Mouse (Mus musculus) forebrain, postnatal 0 days (tissue): ENCODE measurements around the gene Plpp2. TPM values are rescaled to one million over a fixed set of nuclear protein-coding genes. Genes with fewer than 3 reads are reported as not detected.
A peak's percentile ranks its signal among the peaks of the same experiment; 100 is the strongest.

Experiments used
- ATAC-seq: fragments of 200-750 bp; cut with Nextera tagmentation; 2 replicates; pipeline ENCODE4 v1.8.0; 2017; ENCODE audit warnings: mild to moderate bottlenecking, moderate library complexity
- DNase-seq: peaks from one replicate; pipeline ENCODE4 v3.0.0-alpha.2; 2015
- H3K27ac ChIP-seq: fragments of 300-500 bp; sonication (generic); 2 replicates; pipeline ENCODE4 v1.5.1; 2014; ENCODE audit warnings: low read depth, mild to moderate bottlenecking, antibody characterized with exemption, low read length, moderate library complexity, mixed read lengths
- H3K27me3 ChIP-seq: fragments of 300-500 bp; sonication (generic); 2 replicates; pipeline ENCODE4 v1.6.1; 2014; ENCODE audit warnings: mild to moderate bottlenecking, low read length, mixed read lengths; ENCODE audit not compliant: insufficient read depth
- H3K36me3 ChIP-seq: fragments of 300-500 bp; sonication (generic); 2 replicates; pipeline ENCODE4 v1.6.1; 2014; ENCODE audit warnings: mild to moderate bottlenecking, moderate library complexity; ENCODE audit not compliant: insufficient read depth
- H3K4me1 ChIP-seq: fragments of 300-500 bp; sonication (generic); 2 replicates; pipeline ENCODE4 v1.6.1; 2014; ENCODE audit warnings: antibody characterized with exemption; ENCODE audit not compliant: insufficient read depth
- H3K4me2 ChIP-seq: fragments of 300-500 bp; sonication (generic); 2 replicates; pipeline ENCODE4 v1.6.1; 2014; ENCODE audit warnings: low read depth, mild to moderate bottlenecking, moderate library complexity
- H3K4me3 ChIP-seq: fragments of 300-500 bp; sonication (generic); 2 replicates; pipeline ENCODE4 v1.5.1; 2014; ENCODE audit warnings: low read depth, low read length, mixed read lengths
- H3K9ac ChIP-seq: fragments of 300-500 bp; sonication (generic); 2 replicates; pipeline ENCODE4 v1.6.1; 2014; ENCODE audit warnings: mild to moderate bottlenecking
- H3K9me3 ChIP-seq: fragments of 300-500 bp; sonication (generic); 2 replicates; pipeline ENCODE4 v1.6.1; 2016; ENCODE audit warnings: low read length
- CTCF ChIP-seq: sonication (generic); IDR thresholded peaks from 2 replicates; pipeline ENCODE4 v1.5.1; 2016; ENCODE audit warnings: antibody characterized with exemption, control low read depth, low read depth
- WGBS: fragments of 180-500 bp; shearing (Covaris S2); extraction: QIAGEN DNeasy Blood & Tissue Kit; methylation state at CpG from one replicate; pipeline ENCODE4 v1.1.7; 2014; 5-methylcytosine and 5-hydroxymethylcytosine counted together
- polyA plus RNA-seq: library from polyadenylated mRNA; unstranded; fragments of >200 nt; fragmentation: Nextera tagmentation; extraction: Ambion mirVana; gene quantifications from 2 replicates; pipeline ENCODE4 v1.2.1, GENCODE M21; 2015
- total RNA-seq: library from RNA; depleted of rRNA; stranded (reverse); fragments of >200 nt; gene quantifications from 2 replicates; pipeline ENCODE4 v1.2.3, GENCODE M21; 2014

The Plpp2 gene
- total and polyA plus RNA-seq, 2 experiments from 2014 or later = 13.1 to 24.1 TPM

DNA sequence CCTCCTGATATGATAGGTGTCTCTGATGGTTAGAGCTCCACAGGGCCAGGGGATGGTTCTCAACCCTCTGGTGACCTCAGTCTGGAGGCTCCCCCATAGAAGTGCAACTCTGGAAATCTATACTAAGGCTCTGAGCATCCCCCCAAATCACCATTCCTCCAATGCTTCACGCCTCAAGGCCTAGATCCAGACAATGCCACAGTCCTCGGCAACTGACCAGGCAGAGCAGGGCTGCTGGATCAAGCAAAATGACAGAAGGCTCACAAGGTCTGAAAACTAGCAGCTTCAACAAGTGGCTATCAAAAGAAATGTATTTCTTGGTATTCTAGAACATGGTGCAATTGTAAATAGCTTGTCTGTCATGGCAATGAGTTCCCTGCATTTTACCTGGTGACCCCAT, 4.2 kb upstream of the Plpp2 start:
- no peak for TF ChIP-seq CTCF
- no peaks in the 10 kb centered on the region for H3K9me3 ChIP-seq
- ATAC-seq (no peak), DNase-seq (no peak)
- H3K36me3 ChIP-seq = peaks cover 37% of the 10 kb centered on the region
- peaks cover 6% of the 10 kb centered on the region; the same call in 1 of the 2 replicates for H3K4me1 ChIP-seq
- H3K4me2 ChIP-seq = no peak overlapping the region
- no peak overlapping the region for H3K27ac ChIP-seq
- no peak overlapping the region for H3K9ac ChIP-seq
- no peaks in the 10 kb centered on the region for H3K27me3 ChIP-seq
- H3K4me3 ChIP-seq = no peak overlapping the region
- WGBS = 82% methylated on average over 2 of the region's 2 CpGs

DNA sequence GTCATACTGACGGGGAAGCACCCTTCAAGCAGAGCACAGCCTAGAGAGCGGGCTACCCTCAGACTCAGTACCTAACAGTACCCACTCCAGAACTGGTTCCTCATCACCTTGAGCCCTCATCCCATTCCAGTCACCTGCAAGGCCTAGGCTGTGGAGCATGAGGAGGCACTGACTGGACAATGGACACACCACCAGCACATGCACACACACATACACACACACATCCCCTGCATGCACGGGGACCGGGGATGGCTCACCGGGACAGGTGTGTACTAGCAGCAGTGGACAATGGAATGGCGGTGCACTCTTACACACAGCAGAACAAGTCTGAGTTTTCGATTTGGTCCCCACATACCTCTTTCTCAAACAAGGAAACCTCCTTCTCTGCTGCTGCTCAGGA, 3.7 kb upstream of the Plpp2 start:
- TF ChIP-seq CTCF = no peak
- no peak for DNase-seq
- no peak overlapping the region for H3K27ac ChIP-seq

DNA sequence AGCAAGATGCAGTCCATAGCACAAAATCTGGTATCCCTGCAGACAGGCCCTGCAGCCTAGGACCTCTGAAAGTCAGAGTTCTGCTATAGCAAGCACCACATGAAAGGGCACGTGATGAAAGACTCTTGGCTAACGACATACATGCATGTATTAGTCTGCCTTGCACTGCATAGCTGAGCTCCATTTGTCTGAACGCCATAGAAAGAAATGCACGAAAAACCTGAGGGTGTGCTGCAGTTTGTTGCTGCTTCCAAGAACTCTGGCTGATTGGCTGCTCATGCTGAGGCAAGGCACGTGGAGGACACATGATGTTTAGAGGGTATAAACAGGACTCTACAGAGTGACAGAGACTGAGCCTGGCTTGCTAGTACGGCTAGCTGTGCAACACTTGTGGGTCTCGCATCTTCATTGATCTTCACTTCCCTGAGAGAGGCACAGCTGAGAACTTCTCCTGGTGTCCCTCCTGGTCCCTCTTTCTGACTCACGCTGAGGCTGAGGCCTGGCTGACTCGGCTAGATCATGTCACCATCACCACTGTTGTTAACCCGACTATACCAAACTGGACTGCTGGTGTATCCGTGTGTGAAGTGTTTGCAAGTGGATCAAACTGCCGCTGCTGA, 3.0 kb upstream of the Plpp2 start:
- no peaks in the 10 kb centered on the region for H3K27me3 ChIP-seq
- H3K9me3 ChIP-seq = no peaks in the 10 kb centered on the region
- H3K4me2 ChIP-seq = no peak overlapping the region
- no peak for TF ChIP-seq CTCF
- peaks cover 6% of the 10 kb centered on the region; the same call in 1 of the 2 replicates for H3K4me1 ChIP-seq
- no peak overlapping the region for H3K27ac ChIP-seq
- H3K9ac ChIP-seq = no peak overlapping the region
- ATAC-seq (no peak), DNase-seq (no peak)
- WGBS = 77% methylated on average over 12 of the region's 12 CpGs
- no peak overlapping the region for H3K4me3 ChIP-seq
- peaks cover 25% of the 10 kb centered on the region for H3K36me3 ChIP-seq

More for the DNA sequence above, 3.7 kb upstream of the Plpp2 start:
- Histone ChIP-seq H3K9ac (no peak overlapping the region), H3K27me3 (no peaks in the 10 kb centered on the region), H3K36me3 (peaks cover 32% of the 10 kb centered on the region), H3K9me3 (no peaks in the 10 kb centered on the region), H3K4me3 (no peak overlapping the region), H3K4me1 (peaks cover 6% of the 10 kb centered on the region; the same call in 1 of the 2 replicates), H3K4me2 (no peak overlapping the region)
- 88% methylated on average over 7 of the region's 7 CpGs for WGBS
- ATAC-seq = no peak

DNA sequence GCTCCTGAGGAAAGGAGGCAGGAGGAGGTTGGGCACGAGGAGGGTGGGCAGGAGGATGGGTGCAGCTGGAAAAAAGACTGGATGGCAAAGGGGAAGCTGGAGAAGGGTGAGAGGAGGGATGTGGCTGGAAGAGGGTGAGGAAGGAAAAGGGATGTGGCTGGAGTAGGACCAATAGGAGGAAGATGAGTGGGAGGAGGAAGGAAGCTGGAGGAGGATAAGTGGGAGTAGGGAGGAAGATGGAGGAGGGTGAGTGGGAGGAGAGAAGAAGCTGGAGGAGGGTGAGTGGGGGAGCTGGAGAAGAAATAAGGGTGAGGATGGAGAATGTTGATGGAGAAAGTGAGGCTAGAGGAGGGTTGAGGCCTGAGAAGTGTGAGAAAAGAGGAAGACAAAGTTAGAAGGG, 1.8 kb upstream of the Plpp2 start:
- H3K27me3 ChIP-seq = no peaks in the 10 kb centered on the region
- no peak for ATAC-seq
- H3K4me1 ChIP-seq = peaks cover 6% of the 10 kb centered on the region; the same call in 1 of the 2 replicates
- no peak overlapping the region for H3K4me3 ChIP-seq
- 59% methylated on average over 1 of the region's 1 CpGs for WGBS
- H3K27ac ChIP-seq = no peak overlapping the region
- no peak for TF ChIP-seq CTCF
- H3K4me2 ChIP-seq = no peak overlapping the region
- DNase-seq = no peak
- peaks cover 14% of the 10 kb centered on the region for H3K36me3 ChIP-seq
- H3K9me3 ChIP-seq = no peaks in the 10 kb centered on the region
- H3K9ac ChIP-seq = no peak overlapping the region

DNA sequence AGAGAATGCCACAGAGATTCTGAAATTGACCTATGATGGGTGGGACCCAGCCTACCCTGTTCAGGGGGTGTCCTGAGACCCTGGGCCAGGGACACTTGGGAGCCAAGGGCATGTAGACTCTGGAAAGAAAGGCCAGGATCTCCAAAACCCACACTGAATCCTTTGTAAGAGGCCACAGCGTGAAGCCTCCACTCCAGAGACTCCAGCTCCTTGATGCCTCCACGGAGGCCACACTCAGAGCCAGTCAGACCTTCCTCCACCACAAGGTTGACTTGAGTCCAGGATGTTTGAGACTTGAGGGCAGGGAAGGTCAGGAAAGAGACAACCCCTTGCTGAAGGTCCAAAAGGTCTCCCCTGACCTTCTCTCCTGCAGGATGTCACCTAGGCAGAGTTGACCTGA, 830 bp upstream of the Plpp2 start:
- H3K4me2 ChIP-seq = no peak overlapping the region
- DNase-seq = no peak
- TF ChIP-seq CTCF = no peak
- H3K36me3 ChIP-seq = peaks cover 5% of the 10 kb centered on the region; the same call in 1 of the 2 replicates
- H3K27ac ChIP-seq = no peak overlapping the region
- no peak for ATAC-seq
- WGBS = 86% methylated on average over 2 of the region's 2 CpGs
- no peak overlapping the region for H3K4me3 ChIP-seq
- H3K9me3 ChIP-seq = no peaks in the 10 kb centered on the region
- peaks cover 6% of the 10 kb centered on the region; the same call in 1 of the 2 replicates for H3K4me1 ChIP-seq
- H3K27me3 ChIP-seq = no peaks in the 10 kb centered on the region
- no peak overlapping the region for H3K9ac ChIP-seq

DNA sequence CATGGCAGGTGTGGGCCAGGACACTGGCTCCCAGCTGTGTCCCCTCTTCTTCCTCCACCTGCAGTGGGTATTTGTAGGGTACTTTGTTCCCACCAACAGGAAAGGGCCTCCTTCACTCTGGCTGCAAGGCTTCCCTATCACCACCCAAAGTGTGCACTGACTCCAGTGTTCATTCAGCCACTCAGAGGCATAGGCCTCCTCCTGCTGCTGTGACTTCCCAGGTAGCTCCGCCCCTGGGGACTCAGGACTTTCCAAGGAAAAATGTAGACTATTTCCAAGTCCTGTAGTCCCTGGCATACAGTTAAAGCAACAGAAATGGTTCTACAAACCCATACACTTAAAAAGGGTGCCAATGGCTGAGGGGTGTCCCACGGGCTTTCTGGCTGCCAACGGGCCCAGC, 918 bp downstream of the Plpp2 start:
- H3K9me3 ChIP-seq = no peaks in the 10 kb centered on the region
- no peaks in the 10 kb centered on the region for H3K27me3 ChIP-seq
- no peak for TF ChIP-seq CTCF
- H3K4me3 ChIP-seq = peak overlapping the region; percentile 49
- H3K4me1 ChIP-seq = peaks cover 6% of the 10 kb centered on the region; the same call in 1 of the 2 replicates
- DNase-seq = peak; percentile 10
- peak overlapping the region; percentile 54; the same call in 1 of the 2 replicates for H3K9ac ChIP-seq
- ATAC-seq = peak; percentile 46
- no peak overlapping the region for H3K27ac ChIP-seq
- WGBS = 31% methylated on average over 3 of the region's 3 CpGs
- H3K36me3 ChIP-seq = no peaks in the 10 kb centered on the region
- peak overlapping the region; percentile 85 for H3K4me2 ChIP-seq

DNA sequence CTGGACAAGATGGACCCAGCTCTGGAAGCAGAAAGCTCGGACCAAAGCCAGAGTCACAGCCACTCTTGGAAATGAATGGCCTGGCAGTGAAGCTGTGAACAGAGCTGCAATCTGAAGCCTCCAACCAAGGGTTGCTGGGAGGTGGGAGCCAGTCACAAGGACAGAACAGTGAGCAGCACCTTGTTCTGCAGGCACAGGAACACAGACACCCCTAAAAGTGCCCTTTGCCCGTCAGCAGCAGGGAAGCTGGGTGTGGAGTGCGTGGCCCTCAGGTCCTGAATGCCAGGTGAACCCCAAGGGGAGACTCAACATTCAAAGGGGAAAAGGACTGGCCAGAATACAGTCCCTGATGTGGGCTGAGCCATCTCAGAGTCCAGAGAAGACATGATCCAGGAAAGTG, 2.0 kb downstream of the Plpp2 start:
- ATAC-seq (no peak), DNase-seq (no peak)
- H3K27ac ChIP-seq = no peak overlapping the region
- H3K4me1 ChIP-seq = peaks cover 6% of the 10 kb centered on the region; the same call in 1 of the 2 replicates
- H3K36me3 ChIP-seq = no peaks in the 10 kb centered on the region
- no peak for TF ChIP-seq CTCF
- no peak overlapping the region for H3K4me3 ChIP-seq
- WGBS = 90% methylated on average over 3 of the region's 3 CpGs
- H3K4me2 ChIP-seq = no peak overlapping the region
- no peaks in the 10 kb centered on the region for H3K9me3 ChIP-seq
- H3K9ac ChIP-seq = no peak overlapping the region
- H3K27me3 ChIP-seq = no peaks in the 10 kb centered on the region
